Mouse (Mus musculus): ENCODE data around the gene Iqck.

DNA sequence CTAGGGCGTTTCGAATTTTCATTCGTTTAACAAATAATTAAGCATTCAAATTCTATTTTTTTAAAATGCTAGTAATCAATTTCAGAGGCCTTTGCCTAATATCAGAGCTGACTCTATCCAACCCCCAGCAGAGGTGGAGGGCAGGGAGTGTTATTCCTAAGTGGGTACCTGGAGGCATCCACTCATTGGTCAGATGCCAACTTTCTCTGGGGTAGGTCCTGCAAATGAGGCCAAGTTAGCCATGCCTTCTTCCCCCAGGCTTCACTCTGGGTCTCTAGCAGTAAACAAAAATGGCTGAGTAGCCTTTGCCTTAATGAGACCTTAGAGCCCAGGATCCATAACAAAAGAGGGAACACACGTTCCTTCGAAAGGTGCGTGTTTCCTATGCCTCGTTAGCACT lies 123.6 kb downstream of the Iqck start:
- no peak for TF ChIP-seq POLR2A (IDR thresholded peaks at IDR 0.05; ENCODE audit: borderline replicate concordance, insufficient read depth, low read length)
- no peak for TF ChIP-seq CTCF (IDR thresholded peaks at IDR 0.05; ENCODE audit: borderline replicate concordance, insufficient read depth, low read depth, low read length)

Measured in cerebellum, adult 2 months (tissue).